Mouse (Mus musculus): ENCODE measurements around the gene Atp11a. TPM values are rescaled to one million over a fixed set of nuclear protein-coding genes. Genes with fewer than 3 reads are reported as not detected.
A peak's percentile ranks its signal among the peaks of the same experiment; 100 is the strongest.

Gene Atp11a
- total and polyA plus RNA-seq, 2 experiments from 2014 or later = 10.5 to 77.4 TPM

GRCm38 (mm10) chr8:12872983-12873356 lies 116.2 kb downstream of the Atp11a start:
- no peak for TF ChIP-seq CTCF (IDR thresholded peaks at IDR 0.05; ENCODE audit: low read depth)
- no peak for TF ChIP-seq EP300 (IDR thresholded peaks at IDR 0.05; ENCODE audit: low read depth)
- H3K9me3 ChIP-seq (replicated peaks; ENCODE audit: control insufficient read depth, low read length) = no peaks in the 10 kb centered on the region
- 16% methylated on average over 8 of the region's 9 CpGs for WGBS
- no peaks in the 10 kb centered on the region for H3K36me3 ChIP-seq (replicated peaks; ENCODE audit: control insufficient read depth, insufficient read depth, low read length)
- no peak overlapping the region for H3K27ac ChIP-seq (ENCODE audit: low read depth)
- ATAC-seq (ENCODE audit: insufficient read depth, low read depth) (no peak), DNase-seq (ENCODE audit: low spot score) (no peak)
- peaks cover 16% of the 10 kb centered on the region for H3K4me1 ChIP-seq (ENCODE audit: control insufficient read depth, insufficient read depth)
- H3K9ac ChIP-seq (replicated peaks; ENCODE audit: low read depth, low read length) = no peak overlapping the region
- peaks cover 14% of the 10 kb centered on the region; the same call in 1 of the 2 replicates for H3K27me3 ChIP-seq (ENCODE audit: control insufficient read depth, insufficient read depth, low read length)
- peak overlapping the region; percentile 75 for H3K4me2 ChIP-seq (ENCODE audit: low read depth, low read length)
- H3K4me3 ChIP-seq (ENCODE audit: low read depth, low read length) = peak overlapping the region; percentile 49

GRCm38 (mm10) chr8:12873357-12874046 lies 116.7 kb downstream of the Atp11a start, which contains the start of gene Mcf2l:
Mcf2l (plus strand) TSS chr8:12873806.
- Histone ChIP-seq H3K27me3 (ENCODE audit: control insufficient read depth, insufficient read depth, low read length) (peaks cover 14% of the 10 kb centered on the region; the same call in 1 of the 2 replicates), H3K4me2 (ENCODE audit: low read depth, low read length) (peak within 1 kb of the TSS; percentile 75), H3K9me3 (replicated peaks; ENCODE audit: control insufficient read depth, low read length) (no peaks in the 10 kb centered on the region), H3K27ac (ENCODE audit: low read depth) (no peak within 1 kb of the TSS), H3K9ac (replicated peaks; ENCODE audit: low read depth, low read length) (no peak within 1 kb of the TSS; the same call in 1 of the 2 replicates), H3K36me3 (replicated peaks; ENCODE audit: control insufficient read depth, insufficient read depth, low read length) (no peaks in the 10 kb centered on the region), H3K4me1 (ENCODE audit: control insufficient read depth, insufficient read depth) (peaks cover 16% of the 10 kb centered on the region), H3K4me3 (ENCODE audit: low read depth, low read length) (peak within 1 kb of the TSS; percentile 49)
- TF ChIP-seq CTCF (IDR thresholded peaks at IDR 0.05; ENCODE audit: low read depth) (no peak), EP300 (IDR thresholded peaks at IDR 0.05; ENCODE audit: low read depth) (no peak)
- 1% methylated on average over 30 of the region's 30 CpGs for WGBS
- peak; percentile 36 for ATAC-seq (ENCODE audit: insufficient read depth, low read depth)
- peak; percentile 49 for DNase-seq (ENCODE audit: low spot score)

- ATAC-seq (ENCODE audit: insufficient read depth, low read depth) (peak; percentile 15; the same call in 1 of the 2 replicates), DNase-seq (ENCODE audit: low spot score) (no peak)
- Histone ChIP-seq H3K27me3 (ENCODE audit: control insufficient read depth, insufficient read depth, low read length) (peaks cover 14% of the 10 kb centered on the region; the same call in 1 of the 2 replicates), H3K4me3 (ENCODE audit: low read depth, low read length) (peak overlapping the region; percentile 49), H3K4me1 (ENCODE audit: control insufficient read depth, insufficient read depth) (peaks cover 16% of the 10 kb centered on the region), H3K9me3 (replicated peaks; ENCODE audit: control insufficient read depth, low read length) (no peaks in the 10 kb centered on the region), H3K27ac (ENCODE audit: low read depth) (no peak overlapping the region), H3K4me2 (ENCODE audit: low read depth, low read length) (peak overlapping the region; percentile 75), H3K9ac (replicated peaks; ENCODE audit: low read depth, low read length) (no peak overlapping the region; the same call in 1 of the 2 replicates), H3K36me3 (replicated peaks; ENCODE audit: control insufficient read depth, insufficient read depth, low read length) (no peaks in the 10 kb centered on the region)
- 33% methylated on average over 8 of the region's 8 CpGs for WGBS
- no peak for TF ChIP-seq EP300 (IDR thresholded peaks at IDR 0.05; ENCODE audit: low read depth)
These were observed 117.5 kb downstream of the Atp11a start for GRCm38 (mm10) chr8:12874194-12874791.

- WGBS = 89% methylated on average over 4 of the region's 4 CpGs
- H3K4me1 ChIP-seq (ENCODE audit: control insufficient read depth, insufficient read depth) = peaks cover 16% of the 10 kb centered on the region
- ATAC-seq (ENCODE audit: insufficient read depth, low read depth) (no peak), DNase-seq (ENCODE audit: low spot score) (no peak)
- H3K36me3 ChIP-seq (replicated peaks; ENCODE audit: control insufficient read depth, insufficient read depth, low read length) = no peaks in the 10 kb centered on the region
- H3K27me3 ChIP-seq (ENCODE audit: control insufficient read depth, insufficient read depth, low read length) = peaks cover 14% of the 10 kb centered on the region; the same call in 1 of the 2 replicates
- no peak overlapping the region for H3K4me2 ChIP-seq (ENCODE audit: low read depth, low read length)
- H3K4me3 ChIP-seq (ENCODE audit: low read depth, low read length) = no peak overlapping the region
- TF ChIP-seq CTCF (IDR thresholded peaks at IDR 0.05; ENCODE audit: low read depth) (no peak), EP300 (IDR thresholded peaks at IDR 0.05; ENCODE audit: low read depth) (no peak)
- H3K27ac ChIP-seq (ENCODE audit: low read depth) = no peak overlapping the region
- H3K9me3 ChIP-seq (replicated peaks; ENCODE audit: control insufficient read depth, low read length) = no peaks in the 10 kb centered on the region
- H3K9ac ChIP-seq (replicated peaks; ENCODE audit: low read depth, low read length) = no peak overlapping the region
These were observed 118.2 kb downstream of the Atp11a start for GRCm38 (mm10) chr8:12874971-12875370.

GRCm38 (mm10) chr8:12877126-12877525 lies 120.3 kb downstream of the Atp11a start:
- no peak overlapping the region for H3K9ac ChIP-seq (replicated peaks; ENCODE audit: low read depth, low read length)
- H3K9me3 ChIP-seq (replicated peaks; ENCODE audit: control insufficient read depth, low read length) = no peaks in the 10 kb centered on the region
- TF ChIP-seq CTCF (IDR thresholded peaks at IDR 0.05; ENCODE audit: low read depth) = no peak
- no peak for TF ChIP-seq EP300 (IDR thresholded peaks at IDR 0.05; ENCODE audit: low read depth)
- 79% methylated on average over 6 of the region's 6 CpGs for WGBS
- ATAC-seq (ENCODE audit: insufficient read depth, low read depth) (no peak), DNase-seq (ENCODE audit: low spot score) (no peak)
- no peak overlapping the region for H3K27ac ChIP-seq (ENCODE audit: low read depth)
- no peaks in the 10 kb centered on the region for H3K36me3 ChIP-seq (replicated peaks; ENCODE audit: control insufficient read depth, insufficient read depth, low read length)
- peaks cover 7% of the 10 kb centered on the region; the same call in 1 of the 2 replicates for H3K4me1 ChIP-seq (ENCODE audit: control insufficient read depth, insufficient read depth)
- H3K4me3 ChIP-seq (ENCODE audit: low read depth, low read length) = no peak overlapping the region
- H3K27me3 ChIP-seq (ENCODE audit: control insufficient read depth, insufficient read depth, low read length) = peaks cover 14% of the 10 kb centered on the region; the same call in 1 of the 2 replicates
- H3K4me2 ChIP-seq (ENCODE audit: low read depth, low read length) = no peak overlapping the region

Measured in heart, postnatal 0 days (tissue).